Mouse (Mus musculus) liver, embryonic 12.5 days (tissue): ENCODE measurements around the gene Haghl. TPM values are rescaled to one million over a fixed set of nuclear protein-coding genes. Genes with fewer than 3 reads are reported as not detected.
A peak's percentile ranks its signal among the peaks of the same experiment; 100 is the strongest.

Experiments
- ATAC-seq: fragments of 200-750 bp; cut with Nextera tagmentation; 2 replicates; pipeline ENCODE4 v1.8.0; 2017; ENCODE audit warnings: moderate number of reproducible peaks, mild to moderate bottlenecking, moderate library complexity
- H3K27ac ChIP-seq: fragments of 300-500 bp; sonication (generic); 2 replicates; pipeline ENCODE4 v1.5.1; 2016; ENCODE audit warnings: mild to moderate bottlenecking
- H3K27me3 ChIP-seq: fragments of 300-500 bp; sonication (generic); replicated peaks from 2 replicates; pipeline ENCODE4 v1.6.1; 2016; ENCODE audit warnings: mild to moderate bottlenecking, moderate library complexity
- H3K36me3 ChIP-seq: fragments of 300-500 bp; sonication (generic); 2 replicates; pipeline ENCODE4 v1.6.1; 2016; ENCODE audit warnings: mild to moderate bottlenecking, moderate library complexity
- H3K4me1 ChIP-seq: fragments of 300-500 bp; sonication (generic); 2 replicates; pipeline ENCODE4 v1.6.1; 2016
- H3K4me2 ChIP-seq: fragments of 300-500 bp; sonication (generic); 2 replicates; pipeline ENCODE4 v1.6.1; 2016; ENCODE audit warnings: mild to moderate bottlenecking, moderate library complexity
- H3K4me3 ChIP-seq: fragments of 300-500 bp; sonication (generic); 2 replicates; pipeline ENCODE4 v1.5.1; 2016; ENCODE audit warnings: mild to moderate bottlenecking, moderate library complexity
- H3K9ac ChIP-seq: fragments of 300-500 bp; sonication (generic); 2 replicates; pipeline ENCODE4 v1.6.1; 2016; ENCODE audit warnings: mild to moderate bottlenecking, moderate library complexity
- H3K9me3 ChIP-seq: fragments of 300-500 bp; sonication (generic); replicated peaks from 2 replicates; pipeline ENCODE4 v1.6.1; 2016; ENCODE audit warnings: mild to moderate bottlenecking, moderate library complexity
- WGBS: fragments of 180-500 bp; shearing (Covaris S2); methylation state at CpG from one replicate; pipeline ENCODE4 v1.1.7; 2016; ENCODE audit not compliant: insufficient replicate concordance; 5-methylcytosine and 5-hydroxymethylcytosine counted together
- polyA plus RNA-seq: library from polyadenylated mRNA; unstranded; fragments of >200 nt; fragmentation: Nextera tagmentation; extraction: Ambion mirVana; gene quantifications from 2 replicates; pipeline ENCODE4 v1.2.1, GENCODE M21; 2016

Haghl gene
- polyA plus RNA-seq, 1 experiment from 2014 or later = 11.9 TPM

DNA sequence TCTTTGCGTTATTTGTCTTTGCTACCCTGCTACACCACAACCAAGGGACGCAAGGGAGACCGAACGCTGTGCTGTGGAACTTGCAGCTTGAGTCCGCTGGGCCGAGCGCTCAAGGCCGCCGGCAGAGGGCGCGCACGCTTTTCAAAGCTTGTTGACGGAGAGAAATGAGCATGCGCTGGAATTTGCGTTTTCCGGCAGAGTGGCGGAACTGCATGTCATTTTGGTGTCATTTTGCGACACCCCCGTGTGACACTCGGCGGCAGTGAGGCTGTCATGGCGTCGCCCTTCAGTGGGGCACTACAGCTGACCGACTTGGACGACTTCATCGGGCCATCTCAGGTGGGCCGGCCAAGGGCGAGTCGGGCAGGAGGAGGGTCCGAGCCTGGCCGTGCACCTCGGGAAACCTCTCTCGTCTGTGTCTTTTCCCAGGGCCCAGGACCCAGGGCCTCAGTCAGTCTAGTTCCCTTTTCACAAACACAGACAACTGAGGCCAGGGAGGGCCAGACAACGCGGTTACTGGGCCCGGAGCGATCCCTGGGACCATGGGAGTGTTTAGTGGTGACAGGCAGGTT is 11.8 kb downstream of the Haghl start, which contains the start of gene Narfl:
Gene Narfl (plus strand): TSS at position 228 of the 572 bp plus-strand sequence.
- Histone ChIP-seq H3K4me2 (peak within 1 kb of the TSS; percentile 87), H3K27me3 (peaks cover 27% of the 10 kb centered on the region), H3K9me3 (no peaks in the 10 kb centered on the region), H3K4me3 (peak within 1 kb of the TSS; percentile 79), H3K9ac (peak within 1 kb of the TSS; percentile 84), H3K4me1 (peaks cover 18% of the 10 kb centered on the region), H3K36me3 (peaks cover 23% of the 10 kb centered on the region), H3K27ac (no peak within 1 kb of the TSS; the same call in 1 of the 2 replicates)
- WGBS = under 1% methylated on average over 37 of the region's 37 CpGs
- peak; percentile 83 for ATAC-seq

DNA sequence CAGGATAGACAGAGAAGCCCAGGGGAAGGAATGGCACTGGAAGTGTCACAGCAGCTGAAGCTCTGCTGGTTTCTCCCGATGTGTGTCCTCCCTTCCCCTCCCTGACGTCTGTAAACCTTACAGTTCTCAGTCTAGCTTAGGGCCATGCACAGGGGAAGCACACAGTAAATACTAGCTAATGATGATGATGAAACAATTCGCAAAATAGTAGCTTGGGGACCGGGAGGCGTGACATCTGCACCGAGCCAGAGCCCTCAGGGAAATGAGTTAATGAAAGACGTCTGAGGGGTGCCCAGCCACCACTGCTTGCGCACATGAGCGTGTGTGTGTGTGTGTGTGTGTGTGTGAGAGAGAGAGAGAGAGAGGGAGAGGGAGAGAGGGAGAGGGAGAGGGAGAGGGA is 16.1 kb downstream of the Haghl start:
- no peak for ATAC-seq
- Histone ChIP-seq H3K4me2 (no peak overlapping the region), H3K9ac (no peak overlapping the region), H3K27me3 (peaks cover 55% of the 10 kb centered on the region), H3K36me3 (no peaks in the 10 kb centered on the region), H3K9me3 (no peaks in the 10 kb centered on the region), H3K27ac (no peak overlapping the region), H3K4me3 (no peak overlapping the region), H3K4me1 (peaks cover 3% of the 10 kb centered on the region)
- WGBS = 50% methylated on average over 9 of the region's 9 CpGs

DNA sequence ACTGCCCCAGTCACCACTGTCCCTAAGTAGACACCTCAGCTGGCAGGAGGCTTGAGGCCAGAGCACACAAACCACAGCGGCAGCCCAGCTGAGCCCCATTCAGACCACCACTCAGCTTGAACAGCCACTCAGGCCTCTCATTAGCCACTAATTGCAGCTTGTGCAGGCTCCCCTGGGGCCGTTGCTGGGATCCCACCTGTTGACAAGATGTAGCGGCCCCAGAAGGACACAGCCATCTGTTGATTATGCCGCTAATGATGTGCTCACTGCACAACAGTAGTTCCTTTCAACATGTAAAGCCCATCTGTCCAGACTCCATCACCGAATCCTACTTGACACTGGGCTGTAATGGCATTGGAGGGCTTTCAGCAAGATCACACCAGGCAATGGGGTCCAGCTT is 19.6 kb downstream of the Haghl start:
- 60% methylated on average over 5 of the region's 5 CpGs for WGBS
- H3K9ac ChIP-seq = no peak overlapping the region
- H3K27me3 ChIP-seq = peaks cover 48% of the 10 kb centered on the region
- no peak overlapping the region for H3K27ac ChIP-seq
- no peak overlapping the region for H3K4me2 ChIP-seq
- no peaks in the 10 kb centered on the region for H3K36me3 ChIP-seq
- no peak overlapping the region for H3K4me3 ChIP-seq
- H3K9me3 ChIP-seq = no peaks in the 10 kb centered on the region
- H3K4me1 ChIP-seq = no peaks in the 10 kb centered on the region
- ATAC-seq = no peak

DNA sequence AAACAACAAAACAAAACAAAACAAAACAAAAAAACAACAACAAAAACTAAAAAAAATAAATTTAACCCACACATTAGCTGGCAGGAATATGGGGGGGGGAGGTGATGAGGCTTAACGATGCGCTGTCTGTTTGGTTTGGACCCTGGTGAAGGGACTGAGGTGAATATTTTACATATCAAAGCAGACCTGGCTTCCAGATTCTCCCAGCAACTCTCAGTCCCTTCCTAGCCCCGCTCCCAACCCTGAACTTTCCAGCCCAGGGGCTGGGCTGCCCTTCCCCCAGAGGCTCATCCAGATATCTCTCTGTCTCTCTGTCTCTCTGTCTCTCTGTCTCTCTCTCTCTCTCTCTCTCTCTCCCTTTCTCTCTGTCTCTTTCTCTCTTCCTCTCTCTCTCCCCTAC is 22.9 kb downstream of the Haghl start:
- Histone ChIP-seq H3K4me1 (no peaks in the 10 kb centered on the region), H3K9me3 (no peaks in the 10 kb centered on the region), H3K27ac (no peak overlapping the region), H3K9ac (no peak overlapping the region), H3K4me3 (no peak overlapping the region), H3K27me3 (peaks cover 22% of the 10 kb centered on the region), H3K36me3 (no peaks in the 10 kb centered on the region), H3K4me2 (no peak overlapping the region)
- ATAC-seq = no peak
- 30% methylated on average over 3 of the region's 3 CpGs for WGBS

DNA sequence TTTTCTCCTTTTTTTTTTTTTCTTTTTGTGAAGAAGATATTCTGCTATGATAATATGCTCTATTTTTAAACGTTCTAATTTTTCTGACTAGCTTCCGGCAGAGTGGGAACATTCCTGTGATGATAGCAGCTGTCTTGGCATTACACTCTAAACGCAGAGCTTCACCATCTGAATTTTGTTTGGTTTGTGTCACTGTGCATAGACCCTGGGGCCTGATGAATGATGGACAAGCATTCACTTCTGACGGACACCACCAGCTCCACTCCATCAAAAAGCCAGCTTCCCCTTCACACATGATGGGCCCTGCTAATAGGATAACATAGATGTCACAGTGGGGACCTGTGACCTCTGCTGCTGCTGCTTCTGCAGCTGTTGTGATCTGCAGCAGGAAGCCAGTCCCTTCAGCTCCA is 23.9 kb downstream of the Haghl start:
- no peak overlapping the region for H3K9ac ChIP-seq
- no peak overlapping the region for H3K27ac ChIP-seq
- no peaks in the 10 kb centered on the region for H3K36me3 ChIP-seq
- H3K4me3 ChIP-seq = no peak overlapping the region
- ATAC-seq = no peak
- peaks cover 15% of the 10 kb centered on the region; the same call in 1 of the 2 replicates for H3K27me3 ChIP-seq
- no peaks in the 10 kb centered on the region for H3K4me1 ChIP-seq
- WGBS = 41% methylated on average over 4 of the region's 4 CpGs
- no peaks in the 10 kb centered on the region for H3K9me3 ChIP-seq
- no peak overlapping the region for H3K4me2 ChIP-seq

DNA sequence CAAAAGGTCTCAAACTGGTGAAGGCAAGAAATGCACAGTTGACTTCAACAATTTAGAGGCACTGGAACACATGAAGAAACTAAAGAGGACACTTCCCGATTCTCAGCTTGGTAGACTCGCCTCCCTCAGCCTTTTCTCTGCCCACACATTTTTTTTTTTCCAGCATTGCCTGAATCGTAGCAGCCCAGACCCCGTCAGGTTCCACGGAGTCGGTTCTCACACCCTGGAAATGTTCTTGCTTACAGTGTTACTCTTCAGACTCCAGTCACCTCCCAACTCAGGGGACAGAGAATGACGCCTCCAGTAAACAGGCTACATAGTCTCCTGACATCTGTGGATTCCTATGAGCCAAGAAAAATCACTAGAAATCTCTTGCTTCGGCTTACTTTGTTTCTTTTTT is 25.3 kb downstream of the Haghl start:
- 52% methylated on average over 8 of the region's 8 CpGs for WGBS
- H3K36me3 ChIP-seq = no peaks in the 10 kb centered on the region
- H3K4me3 ChIP-seq = no peak overlapping the region
- no peak overlapping the region for H3K9ac ChIP-seq
- H3K27me3 ChIP-seq = peaks cover 9% of the 10 kb centered on the region; the same call in 1 of the 2 replicates
- H3K4me1 ChIP-seq = no peaks in the 10 kb centered on the region
- ATAC-seq = no peak
- no peak overlapping the region for H3K4me2 ChIP-seq
- H3K9me3 ChIP-seq = no peaks in the 10 kb centered on the region
- H3K27ac ChIP-seq = no peak overlapping the region

DNA sequence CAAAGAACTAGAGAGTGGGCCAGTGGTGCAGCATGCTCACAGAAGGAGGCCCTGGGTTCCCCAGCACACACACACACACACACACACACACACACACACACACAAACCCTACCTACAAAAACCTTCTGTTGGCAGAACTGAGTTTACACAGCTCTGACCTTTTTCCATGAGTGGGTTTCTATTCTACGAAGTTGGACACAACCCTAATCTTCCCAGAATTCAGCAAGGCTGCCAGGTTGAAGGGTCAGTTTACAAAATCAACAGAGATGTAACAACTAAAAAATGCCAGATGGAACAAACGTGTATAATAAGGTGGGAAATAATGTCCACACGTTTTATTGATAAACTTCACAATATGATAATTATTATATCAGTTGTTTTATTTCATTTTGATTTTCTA is 27.8 kb downstream of the Haghl start:
- peaks cover 16% of the 10 kb centered on the region; the same call in 1 of the 2 replicates for H3K27me3 ChIP-seq
- no peak overlapping the region for H3K9ac ChIP-seq
- no peaks in the 10 kb centered on the region for H3K9me3 ChIP-seq
- no peaks in the 10 kb centered on the region for H3K36me3 ChIP-seq
- H3K4me2 ChIP-seq = no peak overlapping the region
- 43% methylated on average over 3 of the region's 3 CpGs for WGBS
- H3K4me1 ChIP-seq = no peaks in the 10 kb centered on the region
- H3K4me3 ChIP-seq = no peak overlapping the region
- no peak overlapping the region for H3K27ac ChIP-seq
- ATAC-seq = no peak

DNA sequence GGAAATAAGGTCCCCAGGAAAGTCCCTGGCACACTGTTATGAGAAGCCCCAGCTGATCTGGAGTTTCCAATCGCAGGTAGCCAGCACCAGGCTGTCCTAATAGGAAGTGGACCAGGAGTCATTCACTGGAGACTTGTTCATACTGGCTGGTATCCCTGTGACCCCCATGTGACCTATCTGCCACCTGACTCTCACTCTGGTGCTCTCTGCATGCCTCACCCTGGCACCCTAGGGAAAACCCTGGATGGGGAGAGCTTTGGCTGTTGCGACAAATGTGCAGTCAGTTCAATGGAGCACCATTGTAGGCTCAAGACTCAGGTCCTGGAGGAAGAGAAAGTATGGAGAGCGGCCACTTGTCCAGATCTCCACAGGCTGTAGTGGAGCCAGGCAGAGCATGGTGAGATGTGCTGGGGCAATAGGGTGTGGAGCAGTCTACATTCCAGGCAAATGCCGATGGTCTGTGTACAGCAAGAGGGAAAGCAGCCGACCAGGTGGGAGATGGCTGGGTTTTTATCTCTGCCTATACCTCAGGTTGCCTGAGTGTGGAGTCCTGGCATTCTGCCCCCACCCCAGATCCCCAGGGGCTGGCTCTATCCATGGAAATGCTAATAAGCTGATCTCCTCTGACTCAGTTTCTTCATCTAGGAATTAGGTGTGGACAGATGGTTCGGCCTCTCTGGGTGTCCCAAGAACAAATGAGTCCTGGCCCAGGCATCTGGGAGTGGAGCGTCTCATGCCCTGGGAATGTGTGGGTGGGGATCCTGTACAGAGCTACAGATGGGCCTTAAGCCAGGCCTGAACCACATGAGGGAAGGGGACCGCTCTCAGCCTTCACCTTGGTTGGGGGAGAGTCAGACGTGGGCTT is 28.9 kb downstream of the Haghl start:
- WGBS = 64% methylated on average over 9 of the region's 9 CpGs
- ATAC-seq = no peak
- no peak overlapping the region for H3K4me2 ChIP-seq
- no peak overlapping the region for H3K9ac ChIP-seq
- H3K4me3 ChIP-seq = no peak overlapping the region
- H3K36me3 ChIP-seq = no peaks in the 10 kb centered on the region
- H3K4me1 ChIP-seq = no peaks in the 10 kb centered on the region
- peaks cover 18% of the 10 kb centered on the region; the same call in 1 of the 2 replicates for H3K27me3 ChIP-seq
- no peak overlapping the region for H3K27ac ChIP-seq
- no peaks in the 10 kb centered on the region for H3K9me3 ChIP-seq

DNA sequence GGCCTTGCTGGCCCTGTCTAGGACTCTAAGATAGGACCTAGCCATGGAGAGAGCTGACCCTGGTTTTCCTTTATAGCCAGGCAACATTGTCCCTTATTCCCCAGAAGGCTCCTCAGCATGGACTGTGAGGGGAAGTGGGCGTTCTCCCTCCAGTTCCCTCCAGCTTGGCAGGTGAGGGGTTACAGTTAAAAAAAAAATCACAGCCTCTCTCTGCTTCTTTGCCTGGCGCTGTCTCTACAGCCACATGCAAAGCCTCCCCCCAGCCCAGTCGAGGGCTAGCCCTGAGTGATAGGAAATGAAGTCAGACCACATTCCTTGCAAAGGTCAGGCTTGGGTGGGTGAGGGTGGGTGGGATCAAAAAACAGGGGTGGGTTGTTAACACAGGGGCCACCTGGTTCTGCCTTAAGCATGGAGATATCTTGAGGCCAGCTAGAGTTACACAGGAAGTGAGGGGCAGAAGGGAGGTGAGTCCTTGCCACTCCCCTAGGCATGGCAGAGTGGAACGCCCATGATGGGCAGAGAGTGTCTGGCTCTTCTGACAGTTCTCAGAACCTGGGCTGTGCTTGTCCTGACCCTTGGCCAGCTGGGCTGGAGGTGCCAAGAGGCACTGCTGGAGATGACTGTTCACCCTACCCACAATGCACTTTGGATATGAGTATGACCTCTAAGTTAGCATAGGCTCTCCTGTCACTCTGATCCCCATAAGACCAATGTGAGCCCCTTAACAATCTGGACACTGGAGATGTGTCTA is 29.7 kb downstream of the Haghl start:
- H3K27ac ChIP-seq = no peak overlapping the region
- no peak overlapping the region for H3K9ac ChIP-seq
- no peak for ATAC-seq
- no peak overlapping the region for H3K4me3 ChIP-seq
- no peaks in the 10 kb centered on the region for H3K4me1 ChIP-seq
- H3K36me3 ChIP-seq = no peaks in the 10 kb centered on the region
- no peaks in the 10 kb centered on the region for H3K9me3 ChIP-seq
- 39% methylated on average over 4 of the region's 4 CpGs for WGBS
- peaks cover 18% of the 10 kb centered on the region; the same call in 1 of the 2 replicates for H3K27me3 ChIP-seq
- no peak overlapping the region for H3K4me2 ChIP-seq

DNA sequence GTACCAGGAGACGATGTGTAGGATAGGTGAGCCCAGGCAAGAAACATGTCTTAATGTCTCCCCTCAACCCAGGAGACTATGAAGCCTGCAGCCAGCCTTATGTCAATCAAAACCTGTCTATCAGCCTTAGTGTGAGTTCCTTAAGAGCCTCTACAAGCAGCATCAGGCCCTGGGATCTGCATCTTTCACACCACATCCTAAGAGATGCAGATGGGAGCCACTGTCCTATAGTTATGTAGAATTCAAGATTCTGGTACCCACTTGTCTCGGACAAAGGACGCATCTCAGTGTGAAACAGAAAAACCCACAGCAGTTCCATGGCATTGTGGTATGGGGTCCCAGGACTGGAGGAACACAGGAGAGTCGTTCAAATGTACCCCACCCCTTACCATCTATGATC is 30.4 kb downstream of the Haghl start:
- no peak for ATAC-seq
- H3K27me3 ChIP-seq = peaks cover 17% of the 10 kb centered on the region; the same call in 1 of the 2 replicates
- no peaks in the 10 kb centered on the region for H3K36me3 ChIP-seq
- no peaks in the 10 kb centered on the region for H3K9me3 ChIP-seq
- no peaks in the 10 kb centered on the region for H3K4me1 ChIP-seq
- no peak overlapping the region for H3K4me2 ChIP-seq
- H3K27ac ChIP-seq = no peak overlapping the region
- no peak overlapping the region for H3K4me3 ChIP-seq
- WGBS = 69% methylated on average over 4 of the region's 4 CpGs
- H3K9ac ChIP-seq = no peak overlapping the region

DNA sequence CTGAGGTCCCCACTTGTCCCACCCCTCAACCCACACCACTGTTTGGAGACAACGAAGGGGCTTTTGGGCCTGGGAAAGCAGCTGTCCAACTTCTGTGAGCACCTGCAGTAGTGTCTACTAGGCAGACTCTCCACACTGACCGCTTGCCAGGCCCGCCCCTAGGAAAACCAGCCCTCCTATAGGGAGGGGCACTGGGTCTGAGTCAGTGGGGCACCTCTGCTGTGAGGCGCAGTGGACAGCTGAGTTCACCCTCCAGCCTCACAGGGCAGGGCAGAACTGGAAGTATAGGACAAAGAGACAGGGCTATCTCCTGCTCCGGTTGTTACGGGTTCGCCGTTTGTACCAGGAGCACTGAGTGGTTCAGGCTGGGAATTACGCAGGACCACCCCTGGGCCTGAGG is 31.2 kb downstream of the Haghl start, which contains the start of gene Msln:
Gene Msln (minus strand): TSS at position 138 of the 400 bp plus-strand sequence.
- peaks cover 14% of the 10 kb centered on the region; the same call in 1 of the 2 replicates for H3K27me3 ChIP-seq
- no peaks in the 10 kb centered on the region for H3K36me3 ChIP-seq
- H3K9ac ChIP-seq = no peak within 1 kb of the TSS
- no peak for ATAC-seq
- 71% methylated on average over 9 of the region's 9 CpGs for WGBS
- no peak within 1 kb of the TSS for H3K4me2 ChIP-seq
- no peak within 1 kb of the TSS for H3K4me3 ChIP-seq
- H3K9me3 ChIP-seq = no peaks in the 10 kb centered on the region
- no peak within 1 kb of the TSS for H3K27ac ChIP-seq
- H3K4me1 ChIP-seq = no peaks in the 10 kb centered on the region

DNA sequence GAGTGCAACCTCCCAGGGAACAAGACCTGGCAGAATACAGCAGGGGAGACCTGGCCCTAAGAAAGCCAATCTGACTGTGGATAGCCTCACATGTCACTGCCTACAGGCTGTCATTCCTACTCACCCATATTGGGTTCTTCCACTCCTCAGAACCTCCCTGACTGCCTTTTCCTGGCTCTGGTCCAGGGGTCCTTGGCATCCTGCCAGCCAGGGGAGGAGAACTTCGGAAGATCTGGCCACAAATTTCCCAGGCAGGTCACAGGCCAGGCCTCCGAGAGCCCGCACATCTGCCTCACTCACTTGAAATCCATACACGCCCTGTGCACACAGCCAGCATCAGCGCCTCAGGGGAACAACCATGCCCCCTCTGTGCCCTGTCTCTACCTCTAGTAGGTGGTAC is 34.0 kb downstream of the Haghl start:
- 55% methylated on average over 5 of the region's 5 CpGs for WGBS
- no peak overlapping the region for H3K27ac ChIP-seq
- H3K36me3 ChIP-seq = no peaks in the 10 kb centered on the region
- no peak overlapping the region for H3K4me3 ChIP-seq
- no peak overlapping the region for H3K9ac ChIP-seq
- no peak overlapping the region for H3K4me2 ChIP-seq
- no peak for ATAC-seq
- H3K9me3 ChIP-seq = no peaks in the 10 kb centered on the region
- peaks cover 9% of the 10 kb centered on the region; the same call in 1 of the 2 replicates for H3K27me3 ChIP-seq
- H3K4me1 ChIP-seq = no peaks in the 10 kb centered on the region
